Mouse (Mus musculus) testis, adult 2 months (tissue): Measurements from ENCODE around the gene Mks1.

Source experiments
- CTCF ChIP-seq: fragments of 200-500 bp; IDR thresholded peaks from 2 replicates; pipeline ENCODE4 v1.5.1; 2012; ENCODE audit warnings: low read depth, mild to moderate bottlenecking, inconsistent platforms, low read length, moderate library complexity; ENCODE audit not compliant: control insufficient read depth, insufficient read depth, insufficient replicate concordance
- POLR2A ChIP-seq: fragments of 200-500 bp; IDR thresholded peaks from 2 replicates; pipeline ENCODE4 v1.6.1; 2012; ENCODE audit warnings: low read depth, mild to moderate bottlenecking, inconsistent platforms, low read length, moderate library complexity; ENCODE audit not compliant: control insufficient read depth

DNA sequence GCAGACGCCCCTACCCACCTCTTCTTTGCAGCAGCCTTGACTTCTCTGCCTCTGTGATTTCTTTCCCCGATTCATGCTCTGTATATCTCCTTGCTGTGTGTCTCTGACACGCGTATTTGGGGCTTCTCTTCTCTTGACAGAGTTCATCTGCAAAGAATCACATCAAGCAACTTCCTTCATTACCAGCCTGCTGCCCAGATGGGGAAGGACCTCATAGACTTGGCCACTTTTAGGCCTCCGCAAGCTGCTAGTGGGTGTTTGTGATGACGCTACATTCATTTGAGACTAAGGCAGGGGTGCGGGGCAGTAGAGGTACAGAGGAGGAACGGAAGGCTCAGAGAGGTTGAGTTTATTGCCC lies 561 bp downstream of the Mks1 start:
- no peak for TF ChIP-seq CTCF
- TF ChIP-seq POLR2A, result no peak
